Mouse (Mus musculus): ENCODE results near the gene Hs2st1. TPM values are rescaled to one million over a fixed set of nuclear protein-coding genes. Genes with fewer than 3 reads are reported as not detected.

The Hs2st1 gene
- total and polyA plus RNA-seq, 3 experiments, result 13.6 to 16.1 TPM; not detected in 1

GRCm38 (mm10) chr3:144405331-144405730 is 164.7 kb downstream of the Hs2st1 start:
- H3K36me3 ChIP-seq (ENCODE audit: control insufficient read depth in 1 of 2, insufficient read depth in 2 of 2, low read length in 2 of 2), result peaks cover 0 to 4% of the 10 kb centered on the region in 2 experiments; a peak in 2 of 4 replicates
- no peak for TF ChIP-seq ZC3H11A (IDR thresholded peaks at IDR 0.05; ENCODE audit: low read depth, low read length)
- no peak for TF ChIP-seq SMC3 (IDR thresholded peaks at IDR 0.05; ENCODE audit: low read depth, low read length)
- H3K79me2 ChIP-seq (ENCODE audit: control insufficient read depth, insufficient read depth, low read length, poor library complexity), result no peaks in the 10 kb centered on the region
- H3K9me3 ChIP-seq (replicated peaks; ENCODE audit: insufficient read depth, low read length), result no peaks in the 10 kb centered on the region
- H3K27me3 ChIP-seq (ENCODE audit: control insufficient read depth in 1 of 2, insufficient read depth in 2 of 2, low read length in 2 of 2), result no peaks in the 10 kb centered on the region
- H3K9ac ChIP-seq (ENCODE audit: control insufficient read depth, low read depth, low read length, poor library complexity, severe bottlenecking), result no peak overlapping the region
- no peak overlapping the region for H3K27ac ChIP-seq (ENCODE audit: control insufficient read depth, low read depth, low read length)
- H3K4me3 ChIP-seq (ENCODE audit: control insufficient read depth in 1 of 2, insufficient read depth in 1 of 2, low read depth in 2 of 2, low read length in 2 of 2), result no peak overlapping the region
- peaks cover 0 to 9% of the 10 kb centered on the region in 2 experiments; a peak in 3 of 4 replicates for H3K4me1 ChIP-seq (ENCODE audit: control insufficient read depth in 1 of 2, insufficient read depth in 2 of 2, low read length in 2 of 2)
- DNase-seq (ENCODE audit: low read depth, low spot score), result no peak

GRCm38 (mm10) chr3:144401292-144401691 is 168.7 kb downstream of the Hs2st1 start:
- H3K9me3 ChIP-seq (replicated peaks; ENCODE audit: insufficient read depth, low read length), result no peaks in the 10 kb centered on the region
- H3K4me1 ChIP-seq (ENCODE audit: control insufficient read depth in 1 of 2, insufficient read depth in 2 of 2, low read length in 2 of 2), result peaks cover 0 to 12% of the 10 kb centered on the region in 2 experiments; a peak in 3 of 4 replicates
- DNase-seq (ENCODE audit: low read depth, low spot score), result peak; percentile 15
- no peaks in the 10 kb centered on the region for H3K79me2 ChIP-seq (ENCODE audit: control insufficient read depth, insufficient read depth, low read length, poor library complexity)
- H3K4me3 ChIP-seq (ENCODE audit: control insufficient read depth in 1 of 2, insufficient read depth in 1 of 2, low read depth in 2 of 2, low read length in 2 of 2), result no peak overlapping the region
- peak overlapping the region; percentile 32; the same call in 1 of the 2 replicates for H3K27ac ChIP-seq (ENCODE audit: control insufficient read depth, low read depth, low read length)
- no peak overlapping the region for H3K9ac ChIP-seq (ENCODE audit: control insufficient read depth, low read depth, low read length, poor library complexity, severe bottlenecking)
- peaks cover 0 to 5% of the 10 kb centered on the region in 2 experiments; a peak in 2 of 4 replicates for H3K36me3 ChIP-seq (ENCODE audit: control insufficient read depth in 1 of 2, insufficient read depth in 2 of 2, low read length in 2 of 2)
- H3K27me3 ChIP-seq (ENCODE audit: control insufficient read depth in 1 of 2, insufficient read depth in 2 of 2, low read length in 2 of 2), result no peaks in the 10 kb centered on the region
- TF ChIP-seq UBTF (IDR thresholded peaks at IDR 0.05; ENCODE audit: borderline replicate concordance, insufficient read depth, low read depth, low read length) (no peak), USF1 (IDR thresholded peaks at IDR 0.05; ENCODE audit: low read depth, low read length) (peak; percentile 53; the same call in 1 of the 2 replicates)

- Histone ChIP-seq H3K79me2 (ENCODE audit: control insufficient read depth, insufficient read depth, low read length, poor library complexity) (no peaks in the 10 kb centered on the region), H3K27me3 (ENCODE audit: control insufficient read depth in 1 of 2, insufficient read depth in 2 of 2, low read length in 2 of 2) (no peaks in the 10 kb centered on the region), H3K4me3 (ENCODE audit: control insufficient read depth in 1 of 2, insufficient read depth in 1 of 2, low read depth in 2 of 2, low read length in 2 of 2) (no peak overlapping the region), H3K9me3 (replicated peaks; ENCODE audit: insufficient read depth, low read length) (no peaks in the 10 kb centered on the region), H3K4me1 (ENCODE audit: control insufficient read depth in 1 of 2, insufficient read depth in 2 of 2, low read length in 2 of 2) (peaks cover 0 to 12% of the 10 kb centered on the region in 2 experiments; a peak in 3 of 4 replicates), H3K36me3 (ENCODE audit: control insufficient read depth in 1 of 2, insufficient read depth in 2 of 2, low read length in 2 of 2) (peaks cover 0 to 5% of the 10 kb centered on the region in 2 experiments; a peak in 2 of 4 replicates), H3K9ac (ENCODE audit: control insufficient read depth, low read depth, low read length, poor library complexity, severe bottlenecking) (no peak overlapping the region), H3K27ac (ENCODE audit: control insufficient read depth, low read depth, low read length) (no peak overlapping the region; the same call in 1 of the 2 replicates)
- no peak for DNase-seq (ENCODE audit: low read depth, low spot score)
- peak; percentile 74; the same call in 1 of the 2 replicates for TF ChIP-seq TCF12 (IDR thresholded peaks at IDR 0.05; ENCODE audit: low read depth, low read length)
- peak in 1 of 2 experiments; percentile 73; a peak in 3 of 4 replicates for TF ChIP-seq EP300 (IDR thresholded peaks at IDR 0.05; ENCODE audit: low read depth in 1 of 2, low read length in 2 of 2)
- TF ChIP-seq SMC3 (IDR thresholded peaks at IDR 0.05; ENCODE audit: low read depth, low read length), result no peak
- peak; percentile 48; the same call in 1 of the 2 replicates for TF ChIP-seq GATA1 (IDR thresholded peaks at IDR 0.05; ENCODE audit: low read depth, low read length)
Observed at GRCm38 (mm10) chr3:144400870-144401269, 169.1 kb downstream of the Hs2st1 start.

GRCm38 (mm10) chr3:144400374-144400773 is 169.6 kb downstream of the Hs2st1 start:
- H3K4me1 ChIP-seq (ENCODE audit: control insufficient read depth in 1 of 2, insufficient read depth in 2 of 2, low read length in 2 of 2), result peaks cover 0 to 12% of the 10 kb centered on the region in 2 experiments; a peak in 3 of 4 replicates
- H3K4me3 ChIP-seq (ENCODE audit: control insufficient read depth in 1 of 2, insufficient read depth in 1 of 2, low read depth in 2 of 2, low read length in 2 of 2), result no peak overlapping the region
- H3K9me3 ChIP-seq (replicated peaks; ENCODE audit: insufficient read depth, low read length), result no peaks in the 10 kb centered on the region
- H3K79me2 ChIP-seq (ENCODE audit: control insufficient read depth, insufficient read depth, low read length, poor library complexity), result no peaks in the 10 kb centered on the region
- no peak for DNase-seq (ENCODE audit: low read depth, low spot score)
- peaks cover 0 to 5% of the 10 kb centered on the region in 2 experiments; a peak in 2 of 4 replicates for H3K36me3 ChIP-seq (ENCODE audit: control insufficient read depth in 1 of 2, insufficient read depth in 2 of 2, low read length in 2 of 2)
- no peaks in the 10 kb centered on the region for H3K27me3 ChIP-seq (ENCODE audit: control insufficient read depth in 1 of 2, insufficient read depth in 2 of 2, low read length in 2 of 2)
- no peak overlapping the region for H3K27ac ChIP-seq (ENCODE audit: control insufficient read depth, low read depth, low read length)
- no peak overlapping the region for H3K9ac ChIP-seq (ENCODE audit: control insufficient read depth, low read depth, low read length, poor library complexity, severe bottlenecking)
- TF ChIP-seq BHLHE40 (IDR thresholded peaks at IDR 0.05; ENCODE audit: borderline replicate concordance, low read depth, low read length), result no peak
- no peak for TF ChIP-seq E2F4 (IDR thresholded peaks at IDR 0.05; ENCODE audit: borderline replicate concordance, low read depth, low read length)
- no peak for TF ChIP-seq USF2 (IDR thresholded peaks at IDR 0.05; ENCODE audit: borderline replicate concordance in 1 of 2, insufficient read depth in 1 of 2, low read depth in 1 of 2, low read length in 2 of 2)
- no peak for TF ChIP-seq ZNF384 (IDR thresholded peaks at IDR 0.05; ENCODE audit: low read depth, low read length)
- no peak for TF ChIP-seq GATA1 (IDR thresholded peaks at IDR 0.05; ENCODE audit: low read depth, low read length)
- no peak for TF ChIP-seq MAFK (IDR thresholded peaks at IDR 0.05; ENCODE audit: borderline replicate concordance, low read depth, low read length)
- TF ChIP-seq UBTF (IDR thresholded peaks at IDR 0.05; ENCODE audit: borderline replicate concordance, insufficient read depth, low read depth, low read length), result no peak
- no peak for TF ChIP-seq CHD1 (IDR thresholded peaks at IDR 0.05; ENCODE audit: low read depth, low read length)
- TF ChIP-seq MYB (IDR thresholded peaks at IDR 0.05; ENCODE audit: low read depth, low read length), result no peak

Measured in MEL (cell line).